Mouse (Mus musculus) urinary bladder, postnatal 36 days (tissue): ENCODE results near the gene Lsm2.
"Not testable (repeated sequence)": the region's sequence is repeated elsewhere in the genome, so short reads cannot be mapped to it uniquely, and the experiment has no call there.

ENCODE experiments used
- DNase-seq, 2 experiments: peaks; one replicate each; pipeline ENCODE4 v3.0.0; 2022; ENCODE audit warnings: low spot score in 2 of 2, mixed read lengths in 1 of 2

Gene Lsm2

DNA sequence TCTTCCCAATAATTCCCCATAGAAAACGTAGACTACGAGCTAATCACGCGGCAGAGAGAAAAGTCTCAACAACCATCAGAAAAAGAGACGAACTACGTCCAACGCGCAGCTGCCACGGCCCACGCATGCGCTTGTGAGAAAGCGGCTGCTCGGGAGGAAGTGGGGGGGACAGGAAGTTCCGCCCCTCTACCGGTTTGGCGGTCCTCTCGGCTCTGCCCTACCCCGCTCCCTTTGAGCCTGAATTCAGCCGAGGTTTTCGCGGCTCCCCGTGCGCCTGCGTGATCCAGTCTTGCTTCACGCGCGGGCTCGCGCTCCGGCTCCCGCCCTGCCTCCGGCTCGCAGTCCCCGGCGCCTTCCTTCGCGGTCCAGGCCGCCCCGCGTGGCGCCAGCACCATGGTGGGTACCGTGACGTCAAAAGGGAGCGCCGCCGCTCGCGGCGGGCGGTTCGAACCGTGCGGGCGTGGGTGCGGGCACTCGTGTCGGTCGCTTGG, at the start of gene Lsm2:
TSS of gene Lsm2 (plus strand) at position 173 of the 491 bp plus-strand sequence.
- DNase-seq = peak; percentile 90 to 91

DNA sequence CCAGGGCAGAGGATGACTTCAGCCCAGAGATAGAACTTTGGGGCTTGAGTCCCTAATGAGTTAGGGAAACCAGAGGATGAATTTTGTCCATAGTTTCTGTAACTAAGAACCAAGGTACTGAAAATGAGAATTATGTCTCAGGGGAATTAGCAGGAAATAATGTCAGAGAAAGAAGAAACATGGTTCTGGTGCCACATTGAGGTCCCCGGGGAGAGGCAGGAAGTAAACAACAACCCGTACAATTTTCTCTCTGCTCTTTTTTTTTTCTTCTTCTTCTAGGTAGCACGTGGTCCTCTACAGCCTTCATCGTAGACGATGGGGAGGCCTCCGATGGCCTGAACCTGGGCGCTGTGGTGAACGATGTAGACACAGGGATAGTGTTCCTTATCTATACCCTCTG, 49.4 kb upstream of the Lsm2 start:
- no peak for DNase-seq

DNA sequence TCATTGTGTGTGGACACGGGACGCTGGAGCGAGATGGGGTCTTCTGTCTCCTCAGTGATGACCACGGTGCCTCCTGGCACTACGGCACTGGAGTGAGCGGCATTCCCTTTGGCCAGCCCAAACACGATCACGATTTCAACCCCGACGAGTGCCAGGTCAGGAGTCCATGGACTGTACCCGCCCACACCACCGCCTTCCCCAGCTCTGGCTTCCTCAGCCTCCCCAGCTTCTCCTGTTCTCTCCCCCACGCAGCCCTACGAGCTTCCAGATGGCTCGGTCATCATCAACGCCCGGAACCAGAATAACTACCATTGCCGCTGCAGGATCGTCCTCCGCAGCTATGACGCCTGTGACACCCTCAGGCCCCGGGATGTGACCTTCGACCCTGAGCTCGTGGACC, 47.6 kb upstream of the Lsm2 start:
- DNase-seq = no peak

DNA sequence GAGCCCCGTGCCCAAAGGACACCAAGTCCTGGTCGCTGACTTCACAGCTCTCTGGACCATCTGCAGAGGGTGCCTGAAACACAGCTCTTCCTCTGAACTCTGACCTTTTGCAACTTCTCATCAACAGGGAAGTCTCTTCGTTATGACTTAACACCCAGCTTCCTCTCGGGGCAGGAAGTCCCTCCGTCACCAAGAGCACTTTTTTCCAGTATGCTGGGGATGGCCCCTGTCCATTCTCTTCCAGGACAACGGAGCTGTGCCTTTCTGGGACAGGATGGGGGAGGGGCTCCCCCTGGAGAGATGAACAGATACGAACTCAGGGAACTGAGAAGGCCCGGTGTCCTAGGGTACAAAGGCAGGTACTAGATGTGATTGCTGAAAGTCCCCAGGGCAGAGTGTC, 46.8 kb upstream of the Lsm2 start:
- no peak for DNase-seq

DNA sequence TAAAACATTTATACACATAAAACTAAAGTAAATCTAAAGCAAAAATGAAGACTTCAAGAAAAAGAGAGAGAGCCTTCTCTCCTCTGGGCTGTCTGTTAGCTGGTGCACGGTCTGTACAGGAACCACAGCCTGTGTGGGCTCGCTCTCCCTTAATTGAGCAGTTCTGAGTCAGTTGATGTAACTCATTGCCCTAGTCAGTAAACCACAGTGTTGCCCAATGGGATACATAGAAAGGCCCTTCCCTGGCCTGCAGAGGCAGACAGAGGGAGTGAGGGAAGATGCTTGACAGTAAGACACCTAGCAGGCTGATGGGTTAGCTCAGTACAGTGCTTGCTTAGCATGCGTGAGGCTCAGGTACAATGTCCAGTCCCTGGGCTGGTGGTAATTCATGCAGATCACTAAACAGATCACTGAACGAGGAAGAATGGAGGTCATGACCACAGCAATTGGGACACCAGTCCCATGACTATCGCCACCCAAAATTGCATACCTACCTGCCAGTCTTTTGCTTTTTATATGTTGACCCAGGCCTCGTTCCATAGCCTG, 43.6 kb upstream of the Lsm2 start:
- DNase-seq = no peak

DNA sequence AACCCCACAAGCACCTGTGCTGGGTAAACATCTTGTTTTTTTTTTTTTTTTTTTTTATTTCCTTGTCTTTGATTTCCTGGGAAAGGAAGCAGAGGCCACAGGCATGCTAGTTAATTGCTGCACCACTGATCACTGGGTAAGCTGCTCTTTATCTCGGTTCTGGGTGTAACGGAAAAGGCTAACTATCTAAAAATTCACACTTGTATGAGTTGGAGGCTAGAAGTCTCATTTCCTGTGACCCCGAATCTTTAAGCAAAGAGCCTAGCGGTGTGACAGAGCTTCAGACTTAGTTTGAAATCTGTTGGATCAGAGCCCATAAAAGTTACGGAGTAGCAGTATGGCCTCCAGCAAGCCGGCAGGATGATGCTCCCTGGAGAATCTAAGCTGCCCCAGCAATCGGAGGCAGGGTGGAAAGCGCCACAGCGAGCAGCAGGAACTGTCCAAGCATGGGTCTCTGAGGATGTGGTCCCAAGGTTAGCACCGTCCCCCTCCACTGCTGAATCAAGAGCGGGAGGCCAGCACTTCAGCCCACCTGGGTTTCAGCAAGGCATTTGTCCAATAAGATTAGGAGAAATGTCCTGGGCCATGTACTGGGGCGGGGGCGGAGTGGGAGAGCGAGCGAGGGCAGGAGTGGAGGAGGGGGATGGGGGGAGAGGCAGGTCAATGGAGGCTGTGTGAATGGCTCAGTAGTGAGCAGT, 40.2 kb upstream of the Lsm2 start:
- DNase-seq = no peak

DNA sequence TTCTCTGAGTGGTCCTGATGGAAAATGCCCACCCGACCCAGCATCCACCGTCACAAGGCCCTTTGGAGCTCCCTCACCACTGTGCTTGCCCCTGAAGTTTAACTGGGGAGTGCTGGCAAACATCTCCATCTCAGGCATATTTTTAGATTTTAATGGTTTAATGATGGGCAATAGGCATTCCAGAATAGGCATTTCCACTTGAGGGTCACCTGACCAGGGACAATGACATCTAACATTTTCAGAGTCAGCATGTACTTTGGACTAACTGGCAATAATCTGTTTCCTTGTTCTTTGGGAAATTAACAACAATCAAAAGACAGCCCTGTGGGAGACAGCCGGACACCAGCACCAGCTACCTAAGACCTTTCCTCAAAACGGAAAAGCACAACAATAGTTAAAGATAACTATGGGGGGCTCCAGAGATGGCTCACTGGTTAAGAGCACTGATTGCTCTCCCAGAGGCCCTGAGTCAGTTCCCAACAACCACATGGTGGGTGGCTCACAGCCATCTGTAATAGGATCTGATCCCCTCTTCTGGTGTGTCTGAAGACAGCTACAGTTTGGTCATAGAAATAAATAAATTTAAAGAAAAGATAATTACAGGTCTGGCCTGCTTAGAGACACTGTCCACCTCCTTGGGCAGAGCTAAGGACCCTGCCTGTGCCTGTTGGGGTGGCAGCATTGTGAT, 38.4 kb upstream of the Lsm2 start:
- no peak for DNase-seq

DNA sequence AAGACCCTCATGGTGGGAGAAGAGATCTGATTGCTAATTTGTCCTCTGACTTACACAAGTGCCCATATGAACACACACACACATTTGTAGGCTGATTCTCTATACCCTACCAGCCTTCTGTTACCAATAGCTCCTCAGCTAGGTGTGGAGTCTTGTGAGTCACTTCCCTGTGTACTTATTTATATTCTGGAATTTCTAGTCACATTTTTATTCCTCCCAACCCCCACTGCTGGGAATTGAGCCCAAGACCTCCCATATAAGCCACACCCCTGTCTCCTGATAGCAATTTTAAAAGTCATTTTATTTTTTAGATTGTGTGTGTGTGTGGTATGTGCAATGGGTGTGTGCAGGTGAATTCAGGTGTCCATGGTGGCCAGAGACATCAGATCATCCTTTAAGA, 37.3 kb upstream of the Lsm2 start:
- DNase-seq = no peak

DNA sequence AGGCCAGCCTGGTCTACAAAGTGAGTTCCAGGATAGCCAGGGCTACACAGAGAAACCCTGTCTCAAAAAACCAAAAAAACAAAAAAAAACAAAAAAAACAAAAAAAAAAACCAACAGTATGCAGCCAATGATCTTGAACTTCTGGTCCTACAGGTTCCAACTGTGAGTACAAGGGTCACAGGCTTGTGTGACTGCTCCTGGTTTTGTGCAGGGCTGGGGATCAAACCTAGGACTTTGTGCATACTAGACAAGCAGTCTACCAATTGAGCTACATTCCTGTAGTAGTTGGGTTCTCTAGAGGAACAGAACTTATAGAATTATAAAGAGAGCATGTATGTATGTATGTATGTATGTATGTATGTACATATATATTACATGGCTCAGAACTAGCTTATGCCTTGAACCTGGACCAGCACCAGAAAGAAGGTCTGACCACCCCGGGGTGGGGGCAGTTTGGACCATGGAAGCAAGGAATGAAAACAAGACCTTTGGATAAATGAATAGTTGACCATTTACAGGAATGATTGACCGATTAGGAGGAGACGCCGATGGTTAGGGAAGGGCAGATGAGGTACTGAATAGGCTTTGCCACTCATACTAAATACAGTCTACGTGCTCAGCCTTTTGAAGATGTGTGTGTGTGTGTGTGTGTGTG, 35.0 kb upstream of the Lsm2 start:
- no peak for DNase-seq

DNA sequence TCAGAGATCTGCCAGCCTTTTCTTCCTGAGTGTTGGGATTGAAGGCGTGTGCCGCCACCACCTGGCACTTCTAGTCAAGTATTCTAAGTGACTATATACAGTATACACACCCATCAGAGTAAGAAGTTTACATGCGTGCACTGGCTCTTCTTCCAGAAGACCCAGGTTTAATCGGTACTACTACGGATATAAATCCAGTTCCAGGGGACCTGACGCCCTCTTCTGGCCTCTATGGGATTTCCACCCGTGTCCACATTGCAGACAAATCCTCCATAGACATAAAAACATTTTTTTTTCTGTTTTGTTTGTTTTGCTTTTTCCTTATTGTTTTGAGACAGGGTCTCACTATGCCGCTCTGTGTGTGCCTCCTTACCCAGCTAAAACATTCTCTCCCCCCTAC, 34.1 kb upstream of the Lsm2 start:
- no peak for DNase-seq

DNA sequence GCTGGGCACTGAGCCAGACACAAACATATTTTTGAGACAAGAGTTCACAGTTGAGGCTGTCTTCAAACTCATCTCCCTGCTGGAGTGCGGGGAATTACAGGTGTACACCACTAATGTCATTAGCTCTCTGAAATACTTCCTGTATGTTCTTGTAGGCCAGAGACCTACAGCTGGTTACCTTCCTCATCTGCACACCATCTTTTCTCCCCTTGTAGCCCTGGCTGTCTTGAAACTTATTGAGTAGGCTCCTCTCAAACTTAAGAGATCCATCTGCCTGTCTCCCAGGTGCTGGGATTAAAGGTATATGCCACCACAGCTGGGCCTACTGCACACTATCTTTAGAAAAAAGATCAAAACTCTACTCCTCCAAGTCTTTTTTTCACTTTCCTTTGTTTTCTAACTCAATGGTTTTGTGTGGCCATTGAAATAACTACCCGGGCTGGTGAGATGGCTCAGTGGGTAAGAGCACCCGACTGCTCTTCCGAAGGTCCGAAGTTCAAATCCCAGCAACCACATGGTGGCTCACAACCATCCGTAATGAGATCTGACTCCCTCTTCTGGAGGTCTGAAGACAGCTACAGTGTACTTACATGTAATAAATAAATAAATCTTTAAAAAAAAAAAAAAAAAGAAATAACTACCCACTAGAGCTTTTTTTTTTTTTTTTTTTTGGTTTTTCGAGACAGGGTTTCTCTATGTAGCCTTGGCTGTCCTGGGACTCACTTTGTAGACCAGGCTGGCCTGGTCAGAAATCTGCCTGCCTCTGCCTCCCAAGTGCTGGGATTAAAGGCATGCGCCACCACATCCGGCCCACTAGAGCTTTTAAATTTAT, 32.7 kb upstream of the Lsm2 start:
- not testable (repeated sequence) for DNase-seq

DNA sequence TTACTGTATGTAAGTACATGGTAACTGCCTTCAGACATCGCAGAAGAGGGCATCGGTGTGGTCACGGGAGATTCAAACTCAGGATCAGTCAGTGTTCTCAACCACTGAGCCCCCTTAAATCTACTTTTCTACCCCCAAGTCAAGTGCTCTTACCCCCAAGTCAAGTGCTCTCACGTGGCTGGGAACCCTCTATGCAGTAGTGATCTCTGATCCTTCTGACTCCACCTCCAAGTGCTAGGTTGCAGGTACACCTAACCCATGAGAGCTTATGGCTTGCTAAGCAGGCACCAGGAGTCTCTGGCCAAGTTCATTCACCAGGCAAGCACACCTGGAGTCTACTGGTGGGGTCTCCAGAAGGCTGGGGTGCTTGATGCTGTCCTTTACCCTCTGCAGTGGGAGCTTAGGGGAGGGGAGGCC, 32.1 kb upstream of the Lsm2 start:
- no peak for DNase-seq

DNA sequence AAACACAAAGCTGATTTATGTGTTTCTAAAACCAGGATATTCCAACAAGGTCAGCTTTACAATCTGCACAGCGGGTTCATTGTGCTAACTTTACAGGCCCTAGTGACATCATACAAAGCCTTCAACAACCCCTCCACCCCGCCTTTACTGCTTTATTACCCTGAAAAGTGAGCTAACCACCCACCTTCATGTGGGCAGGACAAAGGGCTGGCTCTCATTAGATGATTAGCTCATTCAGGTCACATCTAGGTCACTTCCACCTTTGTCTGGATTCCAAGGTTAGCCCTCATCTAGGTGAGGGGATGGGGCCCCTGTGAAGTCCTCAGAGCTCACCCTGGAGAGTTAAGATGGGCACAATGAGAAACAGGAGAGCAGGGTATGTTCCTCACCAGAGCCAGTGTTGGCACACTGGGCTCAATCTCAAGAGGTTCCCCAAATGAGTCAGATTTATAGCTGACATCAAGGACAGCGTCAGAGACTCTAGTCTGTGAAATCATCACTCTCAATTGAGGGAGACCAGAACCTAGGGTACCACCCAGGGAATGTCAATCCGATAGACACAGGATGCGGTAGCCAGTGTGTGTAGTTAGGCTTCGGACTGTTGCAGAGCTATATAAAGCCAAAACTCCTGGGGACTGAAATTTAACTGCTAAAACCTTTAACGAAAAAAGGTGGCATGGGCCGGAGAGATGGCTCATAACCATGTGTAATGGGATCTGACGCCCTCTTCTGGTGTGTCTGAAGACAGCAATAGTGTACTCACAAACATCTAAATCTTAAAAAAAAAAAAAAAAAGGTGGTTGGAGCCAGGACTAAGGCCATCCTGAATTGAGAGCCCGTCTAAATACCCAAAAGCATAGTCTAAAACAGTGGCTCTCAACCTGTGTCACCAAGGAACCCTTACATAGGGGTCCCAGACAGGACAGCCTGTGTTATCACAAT, 30.9 kb upstream of the Lsm2 start:
- DNase-seq = no peak

DNA sequence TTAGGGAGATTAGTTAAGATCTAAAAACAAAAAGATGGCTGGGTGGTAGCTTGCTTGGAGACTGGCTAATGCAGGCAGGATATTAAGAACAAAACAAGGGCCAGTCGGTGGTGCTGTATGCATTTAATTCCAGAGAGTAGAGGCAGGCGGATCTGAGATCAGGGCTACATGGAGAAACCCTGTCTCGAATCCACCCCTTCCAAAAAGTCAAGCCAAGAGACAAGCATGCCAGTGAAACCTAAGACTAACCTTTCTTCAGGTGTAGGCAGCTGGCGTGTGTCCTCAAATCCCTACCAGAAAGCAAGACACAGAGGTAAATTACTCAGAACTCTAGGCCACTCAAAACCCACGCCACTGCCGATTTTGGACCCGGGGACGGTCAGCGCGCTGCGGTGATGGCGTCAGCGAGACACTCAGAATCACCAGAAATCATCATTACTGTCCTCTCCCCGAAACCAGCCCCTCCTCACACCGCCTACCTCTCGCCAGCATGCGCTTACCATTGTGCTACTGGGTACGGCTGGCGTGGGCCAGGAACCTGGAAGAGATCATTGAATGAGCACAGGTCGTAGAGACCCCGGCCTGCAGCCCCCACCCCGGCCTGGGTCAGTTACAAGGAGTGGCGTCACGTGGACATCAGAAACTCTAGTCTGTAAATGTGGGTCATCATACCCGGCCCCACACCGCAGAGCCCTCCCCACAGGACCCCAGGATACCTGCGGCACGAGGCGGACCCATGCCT, 29.9 kb upstream of the Lsm2 start:
- no peak for DNase-seq

DNA sequence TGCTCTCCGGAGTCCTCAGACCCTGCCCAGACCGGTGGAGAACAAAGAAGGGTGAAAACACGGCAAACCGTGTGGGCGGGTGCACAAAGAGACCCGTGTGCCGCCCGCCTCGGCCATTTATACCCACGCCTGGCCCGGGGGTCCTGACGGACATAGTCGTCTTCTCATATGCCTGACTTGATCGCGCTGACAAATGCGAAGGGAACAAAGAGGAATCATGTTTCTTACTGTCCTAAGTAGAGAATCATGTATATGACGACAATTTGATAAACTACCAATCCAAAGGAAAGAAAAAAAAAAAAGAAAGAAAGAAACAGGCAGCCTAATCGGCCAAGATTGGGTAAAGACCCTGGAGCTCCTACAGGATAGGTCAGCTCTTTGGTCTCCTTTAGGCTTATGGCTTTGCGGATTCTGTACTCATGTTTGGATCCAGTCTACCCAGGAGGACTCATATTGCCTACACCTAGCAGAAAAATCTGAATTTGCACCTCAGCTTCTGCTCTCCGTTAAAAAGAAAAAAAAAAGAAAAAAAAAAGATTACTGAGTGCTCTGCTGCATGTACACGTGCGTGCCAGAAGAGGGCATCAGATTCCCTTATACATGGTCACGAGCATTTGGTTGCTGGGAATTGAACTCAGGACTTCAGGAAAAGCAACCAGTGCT, 29.2 kb upstream of the Lsm2 start:
- DNase-seq = peak; percentile 78 to 80

DNA sequence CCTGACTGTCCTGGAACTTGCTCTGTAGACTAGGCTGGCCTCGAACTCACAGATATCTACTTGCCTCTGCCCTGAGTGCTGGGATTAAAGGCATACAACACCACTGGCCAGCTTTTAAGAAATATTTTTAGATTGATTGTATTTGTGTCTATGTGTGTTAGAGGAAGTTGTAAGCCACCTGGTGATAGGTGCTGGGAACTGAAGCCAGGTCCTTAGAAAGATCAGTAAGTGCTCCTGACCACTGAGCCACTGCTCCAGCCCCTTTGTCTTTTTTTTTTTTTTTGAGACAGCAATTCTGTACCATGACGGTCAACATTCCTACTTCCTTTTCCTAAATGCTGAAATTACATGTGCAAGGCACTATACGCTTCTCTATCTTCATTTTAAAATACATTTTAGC, 28.4 kb upstream of the Lsm2 start:
- DNase-seq = no peak

DNA sequence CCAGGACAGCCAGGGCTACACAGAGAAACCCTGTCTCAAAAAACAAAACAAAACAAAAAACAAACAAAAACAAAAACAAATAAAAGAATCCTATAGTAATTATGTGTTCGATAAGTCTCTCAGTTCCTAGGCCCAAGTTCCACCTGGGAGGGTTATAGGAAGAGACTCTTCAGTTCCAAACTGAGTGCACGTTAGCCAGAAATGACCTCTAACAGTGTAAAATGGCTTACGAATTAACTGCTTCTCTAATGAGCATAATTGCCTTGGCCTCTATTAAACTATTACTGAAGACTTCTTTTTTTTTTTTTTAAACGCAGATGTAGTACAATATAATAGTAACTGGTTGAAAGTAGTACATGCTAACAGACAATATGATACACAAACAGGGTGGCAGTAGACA, 27.8 kb upstream of the Lsm2 start:
- DNase-seq = no peak

DNA sequence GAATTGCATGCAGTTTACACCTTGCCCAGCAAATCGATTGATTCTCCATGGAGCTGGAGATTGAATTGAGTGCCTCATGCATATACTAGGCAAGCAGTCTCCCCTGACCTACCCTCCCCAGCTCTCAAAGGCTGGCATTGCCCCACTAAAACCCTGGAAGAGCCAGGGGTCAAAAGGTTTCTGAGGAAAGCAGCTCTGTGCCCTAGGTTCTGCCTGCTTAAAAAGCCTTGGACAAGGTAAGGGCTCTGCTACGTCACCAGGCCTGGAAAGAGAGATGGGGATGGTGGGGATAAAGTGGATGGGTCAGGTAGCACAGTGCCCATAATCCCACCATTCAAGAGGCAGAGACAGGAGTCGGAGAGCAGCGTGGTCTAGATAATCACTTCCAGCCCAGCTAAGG, 26.8 kb upstream of the Lsm2 start:
- DNase-seq = no peak

DNA sequence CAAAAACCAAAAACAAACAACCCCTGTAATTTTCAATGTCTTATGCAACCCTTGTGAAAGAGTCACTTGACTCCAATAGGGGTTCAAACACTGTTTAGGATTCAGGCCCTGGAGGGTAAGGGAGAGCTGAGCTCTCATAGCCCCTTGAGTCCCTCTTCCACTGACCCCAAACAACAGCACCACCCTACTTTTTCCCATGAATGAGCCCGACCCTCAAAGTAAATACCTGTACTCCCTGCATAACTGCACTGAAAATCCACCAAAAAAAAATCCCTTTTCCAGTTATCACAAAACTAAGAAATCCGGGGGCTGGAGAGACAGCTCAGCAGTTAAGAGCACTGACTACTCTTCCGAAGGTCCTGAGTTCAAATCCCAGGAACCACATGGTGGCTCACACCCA, 25.8 kb upstream of the Lsm2 start:
- DNase-seq = no peak
